Mouse (Mus musculus): ENCODE results near the gene Tjp1. TPM values are rescaled to one million over a fixed set of nuclear protein-coding genes. Genes with fewer than 3 reads are reported as not detected.

Tjp1 gene
- total and polyA plus RNA-seq, 2 experiments from 2014 or later = 15.8 to 64.4 TPM

DNA sequence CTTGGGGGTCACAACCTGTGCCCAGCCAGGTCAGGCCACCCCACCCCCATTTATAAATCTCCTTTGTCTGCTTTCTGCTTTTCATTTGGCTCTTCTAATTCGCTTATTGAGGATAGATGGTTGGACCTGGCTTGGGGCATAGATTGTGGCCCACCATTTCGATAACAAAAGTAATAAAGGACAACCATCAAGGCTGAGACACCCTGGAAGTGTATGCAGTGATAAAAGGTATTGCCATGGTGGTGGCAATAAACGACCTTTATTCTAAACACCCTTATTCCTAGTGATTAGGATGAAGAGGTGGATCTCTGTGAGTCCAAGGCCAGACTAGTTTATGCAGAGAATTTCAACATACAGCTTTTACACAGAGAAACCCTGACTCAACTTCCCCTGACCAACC is 121.2 kb downstream of the Tjp1 start:
- no peak overlapping the region for H3K9ac ChIP-seq
- no peak for TF ChIP-seq CTCF (IDR thresholded peaks at IDR 0.05; ENCODE audit: low read depth)
- H3K4me3 ChIP-seq (ENCODE audit: low read depth, low read length) = no peak overlapping the region
- no peaks in the 10 kb centered on the region for H3K9me3 ChIP-seq (ENCODE audit: low read length)
- ATAC-seq = no peak
- DNase-seq = no peak
- H3K27me3 ChIP-seq (ENCODE audit: insufficient read depth, low read length) = no peaks in the 10 kb centered on the region
- no peaks in the 10 kb centered on the region for H3K4me1 ChIP-seq (ENCODE audit: insufficient read depth)
- H3K4me2 ChIP-seq (ENCODE audit: low read depth) = no peak overlapping the region
- no peak overlapping the region for H3K27ac ChIP-seq (ENCODE audit: low read depth, low read length)
- no peaks in the 10 kb centered on the region for H3K36me3 ChIP-seq (ENCODE audit: insufficient read depth)
- 81% methylated on average over 3 of the region's 3 CpGs for WGBS

GRCm38 (mm10) chr7:65402516-65402915 is 125.1 kb downstream of the Tjp1 start:
- no peak overlapping the region for H3K4me3 ChIP-seq (ENCODE audit: low read depth, low read length)
- H3K9ac ChIP-seq = no peak overlapping the region
- no peak for ATAC-seq
- H3K27me3 ChIP-seq (ENCODE audit: insufficient read depth, low read length) = no peaks in the 10 kb centered on the region
- H3K4me1 ChIP-seq (ENCODE audit: insufficient read depth) = no peaks in the 10 kb centered on the region
- WGBS = 96% methylated on average over 5 of the region's 5 CpGs
- TF ChIP-seq CTCF (IDR thresholded peaks at IDR 0.05; ENCODE audit: low read depth) = no peak
- no peak for DNase-seq
- no peaks in the 10 kb centered on the region for H3K36me3 ChIP-seq (ENCODE audit: insufficient read depth)
- H3K9me3 ChIP-seq (ENCODE audit: low read length) = no peaks in the 10 kb centered on the region
- H3K4me2 ChIP-seq (ENCODE audit: low read depth) = no peak overlapping the region
- no peak overlapping the region for H3K27ac ChIP-seq (ENCODE audit: low read depth, low read length)

DNA sequence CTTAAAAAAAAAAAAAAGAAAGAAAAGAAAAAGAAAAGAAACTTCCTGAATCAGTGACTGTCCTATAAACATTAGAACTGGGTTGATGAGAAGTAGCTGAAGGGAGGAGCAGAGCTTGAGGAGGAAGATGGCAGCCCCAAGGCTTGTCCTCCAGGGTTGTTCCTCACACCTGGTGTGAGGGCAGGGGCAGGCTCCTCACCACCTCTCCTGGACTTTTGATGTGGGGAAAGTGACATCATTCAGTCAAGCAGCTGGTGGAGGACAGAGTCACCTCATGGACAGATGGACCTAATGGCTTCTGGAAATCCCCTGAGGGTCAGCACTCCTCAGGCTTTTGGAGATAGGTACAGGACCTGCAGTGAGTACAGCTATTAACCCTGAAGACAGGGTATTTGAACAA is 126.0 kb downstream of the Tjp1 start:
- Histone ChIP-seq H3K4me3 (ENCODE audit: low read depth, low read length) (no peak overlapping the region), H3K4me2 (ENCODE audit: low read depth) (no peak overlapping the region), H3K36me3 (ENCODE audit: insufficient read depth) (no peaks in the 10 kb centered on the region), H3K4me1 (ENCODE audit: insufficient read depth) (no peaks in the 10 kb centered on the region), H3K27me3 (ENCODE audit: insufficient read depth, low read length) (no peaks in the 10 kb centered on the region), H3K27ac (ENCODE audit: low read depth, low read length) (no peak overlapping the region), H3K9ac (no peak overlapping the region), H3K9me3 (ENCODE audit: low read length) (no peaks in the 10 kb centered on the region)
- ATAC-seq (no peak), DNase-seq (no peak)
- TF ChIP-seq CTCF (IDR thresholded peaks at IDR 0.05; ENCODE audit: low read depth) = no peak

DNA sequence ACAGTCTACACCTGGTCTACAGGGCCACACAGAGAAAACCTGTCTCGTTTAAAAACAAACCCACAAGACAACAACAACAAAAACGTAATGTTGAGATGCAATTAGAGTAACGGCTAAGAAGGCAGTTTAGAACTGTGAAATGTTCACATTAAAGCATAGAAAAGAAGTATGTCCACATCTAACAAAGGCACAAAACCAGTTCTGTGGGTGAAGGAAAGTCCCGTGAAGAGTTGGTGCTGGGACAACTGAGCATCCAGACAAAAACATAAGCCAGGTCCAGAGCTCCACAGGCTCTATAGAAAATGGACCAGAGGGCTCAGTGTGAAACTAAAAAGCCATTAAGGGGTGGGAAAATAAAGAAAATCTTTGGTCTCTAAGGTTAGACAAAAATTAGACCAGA is 131.7 kb downstream of the Tjp1 start:
- H3K27ac ChIP-seq (ENCODE audit: low read depth, low read length) = no peak overlapping the region
- DNase-seq (no peak), ATAC-seq (no peak)
- no peaks in the 10 kb centered on the region for H3K9me3 ChIP-seq (ENCODE audit: low read length)
- TF ChIP-seq CTCF (IDR thresholded peaks at IDR 0.05; ENCODE audit: low read depth) = no peak
- 62% methylated on average over 4 of the region's 4 CpGs for WGBS
- H3K4me1 ChIP-seq (ENCODE audit: insufficient read depth) = peaks cover 5% of the 10 kb centered on the region; the same call in 1 of the 2 replicates
- H3K36me3 ChIP-seq (ENCODE audit: insufficient read depth) = no peaks in the 10 kb centered on the region
- no peak overlapping the region for H3K4me3 ChIP-seq (ENCODE audit: low read depth, low read length)
- no peak overlapping the region for H3K9ac ChIP-seq
- no peaks in the 10 kb centered on the region for H3K27me3 ChIP-seq (ENCODE audit: insufficient read depth, low read length)
- no peak overlapping the region for H3K4me2 ChIP-seq (ENCODE audit: low read depth)

GRCm38 (mm10) chr7:65395166-65395565 is 132.4 kb downstream of the Tjp1 start:
- ATAC-seq (no peak), DNase-seq (no peak)
- no peak for TF ChIP-seq CTCF (IDR thresholded peaks at IDR 0.05; ENCODE audit: low read depth)
- no peaks in the 10 kb centered on the region for H3K27me3 ChIP-seq (ENCODE audit: insufficient read depth, low read length)
- H3K9me3 ChIP-seq (ENCODE audit: low read length) = no peaks in the 10 kb centered on the region
- H3K9ac ChIP-seq = no peak overlapping the region
- H3K36me3 ChIP-seq (ENCODE audit: insufficient read depth) = no peaks in the 10 kb centered on the region
- 73% methylated on average over 5 of the region's 5 CpGs for WGBS
- no peak overlapping the region for H3K27ac ChIP-seq (ENCODE audit: low read depth, low read length)
- peaks cover 5% of the 10 kb centered on the region; the same call in 1 of the 2 replicates for H3K4me1 ChIP-seq (ENCODE audit: insufficient read depth)
- H3K4me3 ChIP-seq (ENCODE audit: low read depth, low read length) = no peak overlapping the region
- H3K4me2 ChIP-seq (ENCODE audit: low read depth) = no peak overlapping the region

GRCm38 (mm10) chr7:65394672-65395071 is 132.9 kb downstream of the Tjp1 start:
- Histone ChIP-seq H3K4me2 (ENCODE audit: low read depth) (no peak overlapping the region), H3K27ac (ENCODE audit: low read depth, low read length) (no peak overlapping the region), H3K36me3 (ENCODE audit: insufficient read depth) (no peaks in the 10 kb centered on the region), H3K4me3 (ENCODE audit: low read depth, low read length) (no peak overlapping the region), H3K27me3 (ENCODE audit: insufficient read depth, low read length) (no peaks in the 10 kb centered on the region), H3K9ac (no peak overlapping the region), H3K9me3 (ENCODE audit: low read length) (no peaks in the 10 kb centered on the region), H3K4me1 (ENCODE audit: insufficient read depth) (peaks cover 5% of the 10 kb centered on the region; the same call in 1 of the 2 replicates)
- TF ChIP-seq CTCF (IDR thresholded peaks at IDR 0.05; ENCODE audit: low read depth) = no peak
- DNase-seq = no peak
- ATAC-seq = no peak
- WGBS = 28% methylated on average over 2 of the region's 2 CpGs

GRCm38 (mm10) chr7:65393704-65394452 is 133.7 kb downstream of the Tjp1 start:
- H3K4me1 ChIP-seq (ENCODE audit: insufficient read depth) = peaks cover 5% of the 10 kb centered on the region; the same call in 1 of the 2 replicates
- H3K36me3 ChIP-seq (ENCODE audit: insufficient read depth) = no peaks in the 10 kb centered on the region
- ATAC-seq (peak; percentile 29), DNase-seq (no peak)
- WGBS = 13% methylated on average over 17 of the region's 17 CpGs
- H3K27me3 ChIP-seq (ENCODE audit: insufficient read depth, low read length) = no peaks in the 10 kb centered on the region
- no peak overlapping the region for H3K9ac ChIP-seq
- H3K9me3 ChIP-seq (ENCODE audit: low read length) = no peaks in the 10 kb centered on the region
- no peak overlapping the region for H3K27ac ChIP-seq (ENCODE audit: low read depth, low read length)
- H3K4me2 ChIP-seq (ENCODE audit: low read depth) = peak overlapping the region; percentile 19; the same call in 1 of the 2 replicates
- no peak overlapping the region for H3K4me3 ChIP-seq (ENCODE audit: low read depth, low read length)
- TF ChIP-seq CTCF (IDR thresholded peaks at IDR 0.05; ENCODE audit: low read depth) = no peak

All from forebrain, postnatal 0 days (tissue).